Mouse (Mus musculus) embryonic facial prominence, embryonic 14.5 days (tissue): Measurements from ENCODE around the gene March8. TPM values are rescaled to one million over a fixed set of nuclear protein-coding genes. Genes with fewer than 3 reads are reported as not detected.

Experiments
- ATAC-seq: fragments of 200-750 bp; cut with Nextera tagmentation; 2 replicates; pipeline ENCODE4 v1.8.0; 2017; ENCODE audit warnings: low read depth, moderate number of reproducible peaks, moderate TSS enrichment
- DNase-seq: peaks from one replicate; pipeline ENCODE4 v3.0.0-alpha.2; 2015; ENCODE audit warnings: low spot score
- H3K27ac ChIP-seq: fragments of 300-500 bp; sonication (generic); replicated peaks from 2 replicates; pipeline ENCODE4 v1.5.1; 2014; ENCODE audit warnings: low read depth, mild to moderate bottlenecking, low read length, moderate library complexity
- H3K27me3 ChIP-seq: fragments of 300-500 bp; sonication (generic); replicated peaks from 2 replicates; pipeline ENCODE4 v1.6.1; 2014; ENCODE audit warnings: low read length; ENCODE audit not compliant: control insufficient read depth, insufficient read depth
- H3K36me3 ChIP-seq: fragments of 300-500 bp; sonication (generic); 2 replicates; pipeline ENCODE4 v1.6.1; 2014; ENCODE audit warnings: low read length, mixed read lengths; ENCODE audit not compliant: control insufficient read depth, insufficient read depth
- H3K4me1 ChIP-seq: fragments of 300-500 bp; sonication (generic); 2 replicates; pipeline ENCODE4 v1.6.1; 2014; ENCODE audit warnings: antibody characterized with exemption, low read length; ENCODE audit not compliant: control insufficient read depth, insufficient read depth
- H3K4me2 ChIP-seq: fragments of 300-500 bp; sonication (generic); 2 replicates; pipeline ENCODE4 v1.6.1; 2014; ENCODE audit warnings: low read depth, mild to moderate bottlenecking, low read length, moderate library complexity, mixed read lengths
- H3K4me3 ChIP-seq: fragments of 300-500 bp; sonication (generic); 2 replicates; pipeline ENCODE4 v1.5.1; 2014; ENCODE audit warnings: low read depth, mild to moderate bottlenecking, low read length
- H3K9ac ChIP-seq: fragments of 300-500 bp; sonication (generic); 2 replicates; pipeline ENCODE4 v1.6.1; 2014; ENCODE audit warnings: low read depth, mild to moderate bottlenecking, low read length, moderate library complexity, mixed read lengths
- H3K9me3 ChIP-seq: fragments of 300-500 bp; sonication (generic); 2 replicates; pipeline ENCODE4 v1.6.1; 2016; ENCODE audit warnings: low read length; ENCODE audit not compliant: control insufficient read depth
- WGBS: fragments of 180-500 bp; shearing (Covaris S2); extraction: QIAGEN DNeasy Blood & Tissue Kit; methylation state at CpG from one replicate; pipeline ENCODE4 v1.1.7; 2014; 5-methylcytosine and 5-hydroxymethylcytosine counted together
- polyA plus RNA-seq: library from polyadenylated mRNA; unstranded; fragments of >200 nt; fragmentation: Nextera tagmentation; extraction: Ambion mirVana; gene quantifications from 2 replicates; pipeline ENCODE4 v1.2.1, GENCODE M21; 2014

Gene March8
- 31.8 and 32.1 TPM in 2 replicates for polyA plus RNA-seq

DNA sequence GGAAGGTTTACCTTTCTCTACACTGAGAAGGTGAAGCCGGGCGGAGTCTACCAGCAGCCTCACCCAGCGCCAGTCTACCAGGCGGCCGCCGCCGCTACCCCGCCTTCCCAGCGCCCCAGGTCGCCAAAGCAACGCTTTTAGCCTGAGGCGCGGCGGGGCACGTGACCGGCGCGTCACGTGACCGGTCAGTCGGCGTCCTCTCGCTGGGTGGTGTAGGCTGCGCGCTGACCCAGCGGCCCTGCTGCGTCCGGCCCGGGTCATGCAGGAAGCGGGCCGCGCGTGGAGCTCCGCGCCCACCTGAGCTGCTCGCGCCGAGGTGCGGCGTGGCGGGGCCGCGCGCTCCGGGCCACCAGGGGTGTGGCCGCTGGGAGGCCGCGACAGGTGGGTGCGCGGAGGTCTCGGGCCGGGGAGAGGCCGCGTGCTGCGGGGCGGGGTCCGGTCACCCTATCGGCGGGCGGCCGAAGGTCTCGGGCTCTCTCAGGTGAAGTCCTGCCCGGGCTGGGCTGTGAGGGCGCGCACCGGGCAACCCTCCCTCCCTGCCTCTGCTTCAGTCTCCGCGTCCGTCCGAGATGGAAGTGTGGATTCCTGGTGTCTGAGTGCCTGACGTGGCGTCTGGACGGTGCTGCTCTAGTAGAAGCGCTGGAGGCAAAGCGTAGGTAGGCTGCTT is at the start of gene March8:
TSS of gene March8 (plus strand) at position 190 of the 667 bp plus-strand sequence.
- peak within 1 kb of the TSS; percentile 82 for H3K9ac ChIP-seq
- no peaks in the 10 kb centered on the region for H3K9me3 ChIP-seq
- ATAC-seq (peak; percentile 95), DNase-seq (peak; percentile 95)
- 0% methylated on average over 48 of the region's 75 CpGs for WGBS
- no peaks in the 10 kb centered on the region; the same call in 1 of the 2 replicates for H3K36me3 ChIP-seq
- H3K27ac ChIP-seq = no peak within 1 kb of the TSS
- H3K4me3 ChIP-seq = peak within 1 kb of the TSS; percentile 95
- H3K4me2 ChIP-seq = peak within 1 kb of the TSS; percentile 73
- no peaks in the 10 kb centered on the region for H3K4me1 ChIP-seq
- H3K27me3 ChIP-seq = no peaks in the 10 kb centered on the region

- WGBS = 84% methylated on average over 2 of the region's 2 CpGs
- DNase-seq = no peak
- 0 out of 2 replicates have a peak, but pooled peaks cover 3% of the 10 kb centered on the region for H3K36me3 ChIP-seq
- H3K4me1 ChIP-seq = no peaks in the 10 kb centered on the region
- no peak for ATAC-seq
- H3K27ac ChIP-seq = no peak overlapping the region
- no peaks in the 10 kb centered on the region for H3K27me3 ChIP-seq
- H3K9ac ChIP-seq = no peak overlapping the region
- no peaks in the 10 kb centered on the region for H3K9me3 ChIP-seq
- H3K4me2 ChIP-seq = no peak overlapping the region
- no peak overlapping the region for H3K4me3 ChIP-seq
These were observed 26.4 kb upstream of the March8 start for GRCm38 (mm10) chr6:116311411-116311810.

DNA sequence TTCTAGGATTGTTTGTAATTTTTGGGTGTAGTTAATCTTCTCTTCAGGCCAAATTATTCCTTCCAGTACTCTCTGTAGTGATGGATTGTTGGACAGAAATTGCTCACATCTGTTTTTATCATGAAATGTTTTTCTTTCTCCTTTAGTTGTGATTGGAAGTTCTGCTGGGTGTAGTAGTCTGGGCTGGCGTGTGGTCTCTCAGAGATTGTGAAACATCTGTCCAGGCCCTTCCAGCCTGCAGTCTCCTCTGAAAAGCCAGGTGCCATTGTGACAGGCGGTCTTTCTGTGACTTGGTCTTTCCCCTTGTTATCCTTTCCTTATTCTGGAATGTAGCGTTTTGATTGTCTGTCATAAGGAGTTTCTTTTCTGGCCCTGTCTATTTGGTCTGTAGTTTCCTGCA is 18.6 kb upstream of the March8 start:
- Histone ChIP-seq H3K4me1 (no peaks in the 10 kb centered on the region), H3K36me3 (0 out of 2 replicates have a peak, but pooled peaks cover 3% of the 10 kb centered on the region), H3K27me3 (no peaks in the 10 kb centered on the region), H3K9me3 (no peaks in the 10 kb centered on the region), H3K9ac (no peak overlapping the region), H3K4me2 (no peak overlapping the region), H3K4me3 (no peak overlapping the region), H3K27ac (no peak overlapping the region)
- no peak for DNase-seq
- no peak for ATAC-seq
- 67% methylated on average over 3 of the region's 3 CpGs for WGBS

- H3K27me3 ChIP-seq = no peaks in the 10 kb centered on the region
- no peaks in the 10 kb centered on the region for H3K9me3 ChIP-seq
- no peaks in the 10 kb centered on the region for H3K4me1 ChIP-seq
- no peak overlapping the region for H3K27ac ChIP-seq
- ATAC-seq (no peak), DNase-seq (no peak)
- no peaks in the 10 kb centered on the region for H3K36me3 ChIP-seq
- WGBS = 79% methylated on average over 3 of the region's 3 CpGs
- H3K4me2 ChIP-seq = no peak overlapping the region
- H3K4me3 ChIP-seq = no peak overlapping the region
- H3K9ac ChIP-seq = no peak overlapping the region
These were observed 11.2 kb upstream of the March8 start for GRCm38 (mm10) chr6:116326641-116327040.

GRCm38 (mm10) chr6:116331396-116331795 is 6.4 kb upstream of the March8 start:
- DNase-seq (no peak), ATAC-seq (no peak)
- Histone ChIP-seq H3K27ac (no peak overlapping the region), H3K4me3 (no peak overlapping the region), H3K4me2 (no peak overlapping the region), H3K4me1 (no peaks in the 10 kb centered on the region), H3K9ac (no peak overlapping the region), H3K27me3 (no peaks in the 10 kb centered on the region), H3K36me3 (no peaks in the 10 kb centered on the region), H3K9me3 (no peaks in the 10 kb centered on the region)
- WGBS = 96% methylated on average over 2 of the region's 2 CpGs

GRCm38 (mm10) chr6:116337466-116337834 is 374 bp upstream of the March8 start:
- 2% methylated on average over 7 of the region's 7 CpGs for WGBS
- ATAC-seq = no peak

GRCm38 (mm10) chr6:116338520-116338919 is 696 bp downstream of the March8 start:
- Histone ChIP-seq H3K4me3 (peak overlapping the region; percentile 95), H3K36me3 (no peaks in the 10 kb centered on the region; the same call in 1 of the 2 replicates), H3K4me1 (no peaks in the 10 kb centered on the region), H3K9me3 (no peaks in the 10 kb centered on the region), H3K27ac (no peak overlapping the region), H3K9ac (peak overlapping the region; percentile 82), H3K27me3 (no peaks in the 10 kb centered on the region), H3K4me2 (peak overlapping the region; percentile 73)
- WGBS = 7% methylated on average over 8 of the region's 8 CpGs
- no peak for DNase-seq
- ATAC-seq = no peak

More at GRCm38 (mm10) chr6:116337466-116337834, 374 bp upstream of the March8 start:
- H3K4me3 ChIP-seq = peak overlapping the region; percentile 95
- no peaks in the 10 kb centered on the region; the same call in 1 of the 2 replicates for H3K36me3 ChIP-seq
- no peaks in the 10 kb centered on the region for H3K4me1 ChIP-seq
- H3K4me2 ChIP-seq = peak overlapping the region; percentile 73
- H3K9me3 ChIP-seq = no peaks in the 10 kb centered on the region
- H3K27ac ChIP-seq = no peak overlapping the region
- peak overlapping the region; percentile 82 for H3K9ac ChIP-seq
- DNase-seq = no peak
- no peaks in the 10 kb centered on the region for H3K27me3 ChIP-seq

DNA sequence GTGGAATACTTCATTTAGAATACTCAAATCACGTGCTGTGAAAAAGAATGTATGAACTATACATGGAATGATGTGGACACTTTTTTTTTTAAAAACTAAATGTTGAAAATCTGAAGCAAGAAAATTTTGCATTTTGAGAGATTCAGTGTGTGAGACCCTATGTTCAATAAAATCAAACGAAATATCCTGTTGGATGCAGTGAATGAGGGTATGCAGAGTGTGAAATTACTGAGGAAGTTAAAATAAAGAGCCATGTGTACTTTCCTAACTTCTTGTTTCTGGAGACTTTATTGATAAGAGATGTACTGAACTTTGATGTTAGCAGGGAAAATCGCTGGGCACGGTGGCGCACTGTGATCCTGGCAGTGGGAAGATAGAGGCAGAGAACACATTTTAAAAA is 1.3 kb downstream of the March8 start:
- Histone ChIP-seq H3K36me3 (no peaks in the 10 kb centered on the region; the same call in 1 of the 2 replicates), H3K27ac (no peak overlapping the region), H3K9me3 (no peaks in the 10 kb centered on the region), H3K27me3 (no peaks in the 10 kb centered on the region), H3K9ac (no peak overlapping the region; the same call in 1 of the 2 replicates), H3K4me1 (no peaks in the 10 kb centered on the region), H3K4me3 (peak overlapping the region; percentile 95; the same call in 1 of the 2 replicates), H3K4me2 (peak overlapping the region; percentile 73)
- ATAC-seq (no peak), DNase-seq (no peak)
- WGBS = 84% methylated on average over 5 of the region's 5 CpGs

GRCm38 (mm10) chr6:116340521-116340920 is 2.7 kb downstream of the March8 start:
- Histone ChIP-seq H3K4me3 (no peak overlapping the region), H3K9me3 (no peaks in the 10 kb centered on the region), H3K27ac (no peak overlapping the region), H3K4me1 (no peaks in the 10 kb centered on the region), H3K27me3 (no peaks in the 10 kb centered on the region), H3K9ac (no peak overlapping the region), H3K36me3 (no peaks in the 10 kb centered on the region; the same call in 1 of the 2 replicates), H3K4me2 (no peak overlapping the region)
- WGBS = 89% methylated on average over 1 of the region's 1 CpGs
- ATAC-seq (no peak), DNase-seq (no peak)
